Mouse (Mus musculus) thymus, postnatal 36 days (tissue): ENCODE results near the gene Nr4a3.
A peak's percentile ranks its signal among the peaks of the same experiment; 100 is the strongest.

Experiments
- DNase-seq, 2 experiments: peaks; one replicate each; pipeline ENCODE4 v3.0.0; 2022; ENCODE audit warnings: mixed read lengths in 2 of 2

Nr4a3 gene

GRCm38 (mm10) chr4:48116191-48116590 lies 71.2 kb downstream of the Nr4a3 start:
- peak; percentile 52 to 55 for DNase-seq

- DNase-seq, result no peak
Observed at GRCm38 (mm10) chr4:48124416-48124772, 79.4 kb downstream of the Nr4a3 start.

GRCm38 (mm10) chr4:48124773-48125469 lies 80.0 kb downstream of the Nr4a3 start, which contains the start of gene Stx17:
Stx17 (plus strand) TSS chr4:48124915.
- DNase-seq, result peak; percentile 86 to 88

GRCm38 (mm10) chr4:48130314-48130713 lies 85.4 kb downstream of the Nr4a3 start:
- no peak for DNase-seq

GRCm38 (mm10) chr4:48131606-48132005 lies 86.7 kb downstream of the Nr4a3 start:
- DNase-seq, result no peak

- DNase-seq, result no peak
Observed at GRCm38 (mm10) chr4:48132721-48133120, 87.8 kb downstream of the Nr4a3 start.
